Mouse (Mus musculus): Measurements from ENCODE around the gene Ctdsp2. TPM values are rescaled to one million over a fixed set of nuclear protein-coding genes. Genes with fewer than 3 reads are reported as not detected.

Gene Ctdsp2
- total and polyA plus RNA-seq, 2 experiments from 2014 or later, result 11.2 to 50.1 TPM

- no peak for TF ChIP-seq CTCF (IDR thresholded peaks at IDR 0.05)
- peak overlapping the region; percentile 89 for H3K4me2 ChIP-seq (ENCODE audit: low read depth, low read length, poor library complexity, severe bottlenecking)
- H3K27me3 ChIP-seq (ENCODE audit: insufficient read depth, low read length), result no peaks in the 10 kb centered on the region
- no peaks in the 10 kb centered on the region for H3K36me3 ChIP-seq (ENCODE audit: insufficient read depth, low read length)
- ATAC-seq (ENCODE audit: low FRiP score) (peak; percentile 8; the same call in 1 of the 2 replicates), DNase-seq (ENCODE audit: low spot score) (peak; percentile 44)
- peak overlapping the region; percentile 87 for H3K9ac ChIP-seq (replicated peaks; ENCODE audit: low read length, poor library complexity, severe bottlenecking)
- no peaks in the 10 kb centered on the region for H3K9me3 ChIP-seq (ENCODE audit: low read length)
- peaks cover 23% of the 10 kb centered on the region for H3K4me1 ChIP-seq (ENCODE audit: insufficient read depth, low read length)
- H3K4me3 ChIP-seq (ENCODE audit: low read depth, low read length), result peak overlapping the region; percentile 96
- under 1% methylated on average over 41 of the region's 57 CpGs for WGBS
- peak overlapping the region; percentile 99 for H3K27ac ChIP-seq (ENCODE audit: low read depth, low read length)
Observed at GRCm38 (mm10) chr10:126979636-126980151, 1.2 kb downstream of the Ctdsp2 start.

DNA sequence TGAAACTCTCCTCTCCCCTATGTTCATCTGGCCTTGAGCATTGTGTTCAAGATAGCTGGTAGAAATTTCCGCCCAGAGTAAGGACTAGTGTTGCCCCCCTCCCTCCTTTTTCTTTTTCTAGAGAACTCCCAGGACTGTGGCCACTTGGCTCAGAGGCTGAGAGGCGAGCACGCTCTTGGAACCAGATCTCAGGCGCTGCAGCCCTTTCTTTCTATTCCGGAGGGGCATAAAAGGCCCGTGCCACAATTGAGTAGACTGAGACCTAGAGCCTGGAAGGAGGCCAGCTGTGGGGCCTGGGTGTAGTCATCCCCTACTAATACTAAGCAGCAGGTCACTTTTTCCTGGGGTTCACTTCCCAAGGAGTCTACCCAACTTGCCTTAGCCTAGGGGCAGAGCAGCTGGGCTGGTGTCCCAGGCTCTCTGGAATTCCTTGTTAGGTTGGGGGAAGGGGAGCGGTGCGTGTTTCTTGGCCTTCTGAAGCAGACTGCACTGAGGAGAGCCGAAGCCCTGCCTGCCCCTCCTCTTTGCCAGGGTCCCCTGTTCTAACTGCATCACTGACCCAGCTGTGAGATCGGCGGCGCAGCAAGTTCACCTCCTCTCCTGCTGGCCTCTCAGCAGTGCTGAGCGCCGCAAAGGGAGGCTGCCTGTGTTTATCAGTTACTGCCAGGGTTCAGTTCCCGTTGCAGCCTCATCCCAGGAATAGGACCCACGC is 1.9 kb downstream of the Ctdsp2 start:
- peak; percentile 80 for DNase-seq (ENCODE audit: low spot score)
- H3K4me2 ChIP-seq (ENCODE audit: low read depth, low read length, poor library complexity, severe bottlenecking), result peak overlapping the region; percentile 89
- 0 out of 2 replicates have a peak, but pooled peaks have one; percentile 4 for ATAC-seq (ENCODE audit: low FRiP score)
- H3K27me3 ChIP-seq (ENCODE audit: insufficient read depth, low read length), result no peaks in the 10 kb centered on the region
- no peaks in the 10 kb centered on the region for H3K36me3 ChIP-seq (ENCODE audit: insufficient read depth, low read length)
- H3K4me3 ChIP-seq (ENCODE audit: low read depth, low read length), result peak overlapping the region; percentile 96
- peaks cover 26% of the 10 kb centered on the region for H3K4me1 ChIP-seq (ENCODE audit: insufficient read depth, low read length)
- WGBS, result 2% methylated on average over 16 of the region's 16 CpGs
- H3K9ac ChIP-seq (replicated peaks; ENCODE audit: low read length, poor library complexity, severe bottlenecking), result peak overlapping the region; percentile 87
- H3K9me3 ChIP-seq (ENCODE audit: low read length), result no peaks in the 10 kb centered on the region
- no peak for TF ChIP-seq CTCF (IDR thresholded peaks at IDR 0.05)
- peak overlapping the region; percentile 99 for H3K27ac ChIP-seq (ENCODE audit: low read depth, low read length)

GRCm38 (mm10) chr10:126980933-126981530 is 2.5 kb downstream of the Ctdsp2 start:
- no peaks in the 10 kb centered on the region for H3K9me3 ChIP-seq (ENCODE audit: low read length)
- peaks cover 26% of the 10 kb centered on the region for H3K4me1 ChIP-seq (ENCODE audit: insufficient read depth, low read length)
- peak overlapping the region; percentile 89 for H3K4me2 ChIP-seq (ENCODE audit: low read depth, low read length, poor library complexity, severe bottlenecking)
- peak overlapping the region; percentile 99 for H3K27ac ChIP-seq (ENCODE audit: low read depth, low read length)
- no peaks in the 10 kb centered on the region for H3K27me3 ChIP-seq (ENCODE audit: insufficient read depth, low read length)
- DNase-seq (ENCODE audit: low spot score) (no peak), ATAC-seq (ENCODE audit: low FRiP score) (no peak)
- no peaks in the 10 kb centered on the region for H3K36me3 ChIP-seq (ENCODE audit: insufficient read depth, low read length)
- WGBS, result 8% methylated on average over 11 of the region's 11 CpGs
- no peak for TF ChIP-seq CTCF (IDR thresholded peaks at IDR 0.05)
- H3K9ac ChIP-seq (replicated peaks; ENCODE audit: low read length, poor library complexity, severe bottlenecking), result peak overlapping the region; percentile 87
- peak overlapping the region; percentile 96 for H3K4me3 ChIP-seq (ENCODE audit: low read depth, low read length)

- DNase-seq (ENCODE audit: low spot score) (no peak), ATAC-seq (ENCODE audit: low FRiP score) (no peak)
- H3K36me3 ChIP-seq (ENCODE audit: insufficient read depth, low read length), result no peaks in the 10 kb centered on the region
- H3K4me1 ChIP-seq (ENCODE audit: insufficient read depth, low read length), result peaks cover 26% of the 10 kb centered on the region
- no peak overlapping the region for H3K9ac ChIP-seq (replicated peaks; ENCODE audit: low read length, poor library complexity, severe bottlenecking)
- peak overlapping the region; percentile 89 for H3K4me2 ChIP-seq (ENCODE audit: low read depth, low read length, poor library complexity, severe bottlenecking)
- WGBS, result 66% methylated on average over 3 of the region's 3 CpGs
- no peak overlapping the region for H3K27ac ChIP-seq (ENCODE audit: low read depth, low read length)
- H3K27me3 ChIP-seq (ENCODE audit: insufficient read depth, low read length), result no peaks in the 10 kb centered on the region
- TF ChIP-seq CTCF (IDR thresholded peaks at IDR 0.05), result no peak
- H3K9me3 ChIP-seq (ENCODE audit: low read length), result no peaks in the 10 kb centered on the region
- no peak overlapping the region; the same call in 1 of the 2 replicates for H3K4me3 ChIP-seq (ENCODE audit: low read depth, low read length)
Observed at GRCm38 (mm10) chr10:126981746-126982145, 3.2 kb downstream of the Ctdsp2 start.

DNA sequence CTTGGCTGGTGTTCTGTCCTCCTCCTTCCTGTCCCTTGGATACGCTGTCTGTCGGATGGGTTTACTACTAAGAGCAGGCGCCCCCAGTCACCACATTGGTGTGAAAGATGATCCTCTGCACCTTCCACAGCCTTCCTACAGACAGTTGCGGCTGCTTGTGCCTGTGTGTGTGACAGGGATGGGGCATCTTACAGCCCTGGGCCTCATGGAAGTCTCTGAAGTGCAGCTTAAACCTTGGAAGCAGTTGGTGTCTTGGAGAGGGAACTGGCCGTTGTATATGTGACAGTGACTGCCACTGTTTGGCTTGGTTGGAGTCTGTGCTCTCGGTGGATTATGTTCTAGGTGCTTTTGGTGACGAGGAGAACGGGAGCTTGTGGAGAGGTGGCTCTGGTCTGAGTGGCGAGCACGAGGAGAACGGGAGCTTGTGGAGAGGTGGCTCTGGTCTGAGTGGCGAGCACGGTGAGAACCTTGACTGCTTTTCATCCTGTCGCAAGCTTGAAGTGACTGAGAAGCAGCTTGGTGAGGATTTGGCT is 4.7 kb downstream of the Ctdsp2 start:
- Histone ChIP-seq H3K9ac (replicated peaks; ENCODE audit: low read length, poor library complexity, severe bottlenecking) (no peak overlapping the region), H3K4me1 (ENCODE audit: insufficient read depth, low read length) (peaks cover 30% of the 10 kb centered on the region), H3K27ac (ENCODE audit: low read depth, low read length) (no peak overlapping the region)

More for the DNA sequence above, 4.7 kb downstream of the Ctdsp2 start:
- no peak for DNase-seq (ENCODE audit: low spot score)
- ATAC-seq (ENCODE audit: low FRiP score), result no peak
- no peak for TF ChIP-seq CTCF (IDR thresholded peaks at IDR 0.05)
- H3K4me3 ChIP-seq (ENCODE audit: low read depth, low read length), result no peak overlapping the region
- H3K9me3 ChIP-seq (ENCODE audit: low read length), result no peaks in the 10 kb centered on the region
- 45% methylated on average over 14 of the region's 14 CpGs for WGBS
- H3K27me3 ChIP-seq (ENCODE audit: insufficient read depth, low read length), result no peaks in the 10 kb centered on the region
- peak overlapping the region; percentile 89 for H3K4me2 ChIP-seq (ENCODE audit: low read depth, low read length, poor library complexity, severe bottlenecking)
- H3K36me3 ChIP-seq (ENCODE audit: insufficient read depth, low read length), result no peaks in the 10 kb centered on the region

Data from midbrain, postnatal 0 days (tissue).